Mouse (Mus musculus): ENCODE measurements around the gene Cpt2.

DNA sequence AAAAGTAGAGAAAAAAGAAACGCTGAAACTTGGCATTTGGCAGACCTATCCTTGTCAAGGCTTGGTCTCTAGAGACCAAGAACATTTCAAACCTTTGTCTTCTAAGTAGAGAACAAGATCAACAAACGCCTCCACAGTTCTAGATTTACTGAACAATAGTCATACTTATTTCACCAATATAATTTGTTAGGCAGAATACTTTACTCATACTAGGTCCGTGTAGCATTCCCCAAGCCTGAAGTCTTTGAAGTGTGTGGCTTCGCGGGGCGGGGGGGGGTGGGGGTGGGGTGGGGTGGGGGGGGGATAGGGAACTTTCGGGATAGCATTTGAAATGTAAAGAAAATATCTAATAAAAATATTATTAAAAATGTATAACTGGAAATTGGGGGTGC is 389 bp upstream of the Cpt2 start:
- no peak for TF ChIP-seq POLR2A (IDR thresholded peaks at IDR 0.05; ENCODE audit: borderline replicate concordance, extremely low read depth, insufficient read depth, insufficient read length, poor library complexity, severe bottlenecking)
- no peak for TF ChIP-seq CTCF (IDR thresholded peaks at IDR 0.05; ENCODE audit: borderline replicate concordance, extremely low read depth, insufficient read depth, insufficient read length)

Data from brain, embryonic 14.5 days (tissue).